Mouse (Mus musculus) heart, embryonic 12.5 days (tissue): ENCODE results near the gene Fam149b. TPM values are rescaled to one million over a fixed set of nuclear protein-coding genes. Genes with fewer than 3 reads are reported as not detected.
A peak's percentile ranks its signal among the peaks of the same experiment; 100 is the strongest.
"Not testable (repeated sequence)": the region's sequence is repeated elsewhere in the genome, so short reads cannot be mapped to it uniquely, and the experiment has no call there.

Experiments
- ATAC-seq: fragments of 200-750 bp; cut with Nextera tagmentation; 2 replicates; pipeline ENCODE4 v1.8.0; 2017; ENCODE audit warnings: moderate TSS enrichment, moderate library complexity; ENCODE audit not compliant: insufficient number of reproducible peaks, low FRiP score
- H3K27ac ChIP-seq: fragments of 300-500 bp; sonication (generic); 2 replicates; pipeline ENCODE4 v1.5.1; 2016; ENCODE audit warnings: mild to moderate bottlenecking, moderate library complexity; ENCODE audit not compliant: poor library complexity, severe bottlenecking
- H3K27me3 ChIP-seq: fragments of 300-500 bp; sonication (generic); replicated peaks from 2 replicates; pipeline ENCODE4 v1.6.1; 2016; ENCODE audit warnings: mild to moderate bottlenecking, moderate library complexity
- H3K36me3 ChIP-seq: fragments of 300-500 bp; sonication (generic); 2 replicates; pipeline ENCODE4 v1.6.1; 2016; ENCODE audit warnings: mild to moderate bottlenecking, moderate library complexity
- H3K4me1 ChIP-seq: fragments of 300-500 bp; sonication (generic); replicated peaks from 2 replicates; pipeline ENCODE4 v1.6.1; 2016; ENCODE audit warnings: mild to moderate bottlenecking
- H3K4me2 ChIP-seq: fragments of 300-500 bp; sonication (generic); 2 replicates; pipeline ENCODE4 v1.6.1; 2016; ENCODE audit warnings: mild to moderate bottlenecking, moderate library complexity
- H3K4me3 ChIP-seq: fragments of 300-500 bp; sonication (generic); 2 replicates; pipeline ENCODE4 v1.5.1; 2016; ENCODE audit warnings: mild to moderate bottlenecking
- H3K9ac ChIP-seq: fragments of 300-500 bp; sonication (generic); 2 replicates; pipeline ENCODE4 v1.6.1; 2016; ENCODE audit warnings: mild to moderate bottlenecking, moderate library complexity
- H3K9me3 ChIP-seq: fragments of 300-500 bp; sonication (generic); replicated peaks from 2 replicates; pipeline ENCODE4 v1.6.1; 2016; ENCODE audit warnings: mild to moderate bottlenecking, moderate library complexity
- WGBS: fragments of 180-500 bp; shearing (Covaris S2); methylation state at CpG from one replicate; pipeline ENCODE4 v1.1.7; 2016; 5-methylcytosine and 5-hydroxymethylcytosine counted together
- polyA plus RNA-seq: library from polyadenylated mRNA; unstranded; fragments of >200 nt; fragmentation: Nextera tagmentation; extraction: Ambion mirVana; gene quantifications from 2 replicates; pipeline ENCODE4 v1.2.1, GENCODE M21; 2016

Fam149b gene
- 25.7 and 29.2 TPM in 2 replicates for polyA plus RNA-seq

DNA sequence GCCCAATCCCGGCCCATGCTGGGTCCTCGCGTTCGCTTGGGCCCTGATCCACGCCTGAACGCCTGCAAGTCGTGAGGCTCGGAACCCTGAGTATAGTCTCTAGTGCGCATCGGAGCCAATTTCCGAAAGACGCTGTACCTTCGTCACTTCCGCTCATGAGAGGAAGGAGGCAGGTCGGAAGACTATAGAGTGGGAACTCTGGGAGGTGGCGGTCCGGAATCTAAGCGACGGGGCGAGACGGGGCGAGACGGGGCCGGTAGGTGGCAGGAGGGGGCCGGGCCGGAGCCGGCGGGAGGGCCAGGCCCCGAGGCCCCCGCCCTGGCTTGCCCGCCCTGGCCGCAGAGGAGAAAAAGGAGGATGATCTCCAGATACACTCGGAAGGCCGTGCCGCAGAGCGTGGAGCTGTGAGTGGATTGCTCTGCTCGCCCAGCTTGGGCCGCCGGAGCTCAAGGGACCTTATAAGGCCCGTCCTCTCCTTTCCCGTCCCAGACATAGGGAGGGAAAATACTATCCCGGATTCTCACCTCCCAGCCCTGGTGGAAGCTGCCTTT lies at the start of gene Fam149b, which contains the start of gene Ecd:
Gene Fam149b (plus strand): TSS at position 172 of the 551 bp plus-strand sequence.
Gene Ecd (minus strand): TSS at position 131 of the 551 bp plus-strand sequence.
- Histone ChIP-seq H3K9me3 (no peaks in the 10 kb centered on the region; the same call in 1 of the 2 replicates), H3K27ac (peak within 1 kb of the TSS; percentile 94), H3K4me2 (peak within 1 kb of the TSS; percentile 91), H3K27me3 (no peaks in the 10 kb centered on the region), H3K9ac (peak within 1 kb of the TSS; percentile 87), H3K36me3 (peaks cover 37% of the 10 kb centered on the region), H3K4me1 (peaks cover 13% of the 10 kb centered on the region), H3K4me3 (peak within 1 kb of the TSS; percentile 66)
- peak; percentile 98 for ATAC-seq
- under 1% methylated on average over 42 of the region's 42 CpGs for WGBS

- H3K4me3 ChIP-seq, H3K9me3 ChIP-seq, H3K27ac ChIP-seq, H3K9ac ChIP-seq, H3K4me2 ChIP-seq, ATAC-seq, H3K4me1 ChIP-seq, H3K27me3 ChIP-seq: not testable (repeated sequence)
- WGBS: 75% methylated on average over 2 of the region's 2 CpGs
- peaks cover 36% of the 10 kb centered on the region for H3K36me3 ChIP-seq
Measured at GRCm38 (mm10) chr14:20305085-20305484, 42.9 kb upstream of the Fam149b start.

DNA sequence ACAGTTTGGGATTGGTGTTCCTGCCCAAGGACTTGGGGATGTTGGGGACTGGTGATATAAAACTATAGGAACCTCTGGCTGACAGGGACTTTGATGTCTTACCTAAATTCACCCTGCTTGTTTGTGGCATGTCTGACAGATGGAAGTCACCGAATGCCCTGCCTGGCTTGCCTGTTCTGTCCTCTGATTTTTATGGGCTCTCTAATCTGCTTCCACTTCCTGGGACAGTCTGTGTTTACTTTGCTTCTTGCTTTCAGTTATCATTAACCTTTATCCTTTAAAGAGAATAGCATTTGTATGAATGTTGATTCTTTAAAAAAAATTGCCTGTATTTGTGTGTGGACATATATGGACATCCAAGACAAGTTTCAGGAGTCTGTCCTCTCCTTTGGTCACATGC lies 32.8 kb upstream of the Fam149b start:
- Histone ChIP-seq H3K4me3 (no peak overlapping the region), H3K4me1 (no peaks in the 10 kb centered on the region), H3K9me3 (no peaks in the 10 kb centered on the region), H3K4me2 (no peak overlapping the region), H3K27me3 (no peaks in the 10 kb centered on the region), H3K27ac (no peak overlapping the region), H3K9ac (no peak overlapping the region), H3K36me3 (peaks cover 55% of the 10 kb centered on the region)
- 76% methylated on average over 1 of the region's 1 CpGs for WGBS
- no peak for ATAC-seq

DNA sequence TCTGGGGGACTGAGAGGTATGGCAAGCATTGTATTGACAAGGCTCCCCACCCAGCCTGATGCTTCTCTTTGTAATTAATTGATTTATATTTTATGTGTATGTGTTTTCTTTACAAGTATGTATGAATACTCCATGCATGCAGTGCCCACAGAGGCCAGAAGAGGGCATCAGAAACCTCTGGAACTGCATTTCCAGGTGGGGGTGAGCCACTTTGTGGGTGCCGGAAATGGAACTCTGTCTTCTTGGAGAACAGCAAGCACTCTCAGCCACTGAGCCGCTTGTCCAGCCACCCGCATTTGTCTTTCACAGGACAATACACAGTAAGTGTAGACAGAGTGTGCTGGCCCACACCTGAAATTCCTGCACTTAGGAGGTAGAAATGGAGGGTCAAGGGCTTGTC lies 28.5 kb upstream of the Fam149b start:
- 83% methylated on average over 3 of the region's 3 CpGs for WGBS
- H3K9me3 ChIP-seq: no peaks in the 10 kb centered on the region
- no peak overlapping the region for H3K4me3 ChIP-seq
- H3K4me1 ChIP-seq: no peaks in the 10 kb centered on the region
- H3K36me3 ChIP-seq: peaks cover 60% of the 10 kb centered on the region
- no peak overlapping the region for H3K9ac ChIP-seq
- H3K27me3 ChIP-seq: no peaks in the 10 kb centered on the region
- no peak overlapping the region for H3K4me2 ChIP-seq
- no peak overlapping the region for H3K27ac ChIP-seq
- no peak for ATAC-seq

GRCm38 (mm10) chr14:20324196-20324595 lies 23.8 kb upstream of the Fam149b start:
- no peak for ATAC-seq
- Histone ChIP-seq H3K4me1 (no peaks in the 10 kb centered on the region), H3K27me3 (no peaks in the 10 kb centered on the region), H3K4me2 (no peak overlapping the region), H3K9ac (no peak overlapping the region), H3K4me3 (no peak overlapping the region), H3K9me3 (no peaks in the 10 kb centered on the region), H3K27ac (no peak overlapping the region), H3K36me3 (peaks cover 73% of the 10 kb centered on the region)
- 92% methylated on average over 9 of the region's 9 CpGs for WGBS

DNA sequence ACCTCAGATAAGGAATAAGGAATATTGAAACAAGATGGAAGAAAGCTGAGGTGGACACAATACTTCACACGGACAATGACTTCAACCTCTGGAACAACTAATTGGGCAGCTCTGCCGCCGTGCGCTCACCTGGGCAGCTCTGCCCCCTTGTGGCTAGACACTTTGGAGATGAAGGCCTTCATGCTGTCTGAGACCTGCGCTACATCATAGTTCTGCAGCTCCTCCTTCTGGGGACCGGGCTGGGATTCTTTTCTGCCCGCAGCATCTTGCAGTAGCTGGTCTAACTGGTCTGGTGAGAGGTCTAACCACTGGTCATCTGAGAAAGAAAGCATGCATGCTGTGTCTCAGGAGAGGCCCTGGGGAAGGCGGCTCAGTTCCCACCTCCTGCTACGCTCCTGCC lies 19.5 kb upstream of the Fam149b start:
- H3K9me3 ChIP-seq: no peaks in the 10 kb centered on the region
- H3K4me3 ChIP-seq: no peak overlapping the region
- no peaks in the 10 kb centered on the region for H3K27me3 ChIP-seq
- H3K4me2 ChIP-seq: no peak overlapping the region
- H3K27ac ChIP-seq: no peak overlapping the region
- 80% methylated on average over 9 of the region's 9 CpGs for WGBS
- H3K9ac ChIP-seq: no peak overlapping the region
- no peak for ATAC-seq
- no peaks in the 10 kb centered on the region for H3K4me1 ChIP-seq
- H3K36me3 ChIP-seq: peaks cover 75% of the 10 kb centered on the region

GRCm38 (mm10) chr14:20331316-20331715 lies 16.6 kb upstream of the Fam149b start:
- Histone ChIP-seq H3K36me3 (peaks cover 76% of the 10 kb centered on the region), H3K4me2 (no peak overlapping the region), H3K27ac (no peak overlapping the region), H3K4me1 (no peaks in the 10 kb centered on the region), H3K27me3 (no peaks in the 10 kb centered on the region), H3K9me3 (no peaks in the 10 kb centered on the region), H3K4me3 (no peak overlapping the region), H3K9ac (no peak overlapping the region)
- WGBS: 87% methylated on average over 4 of the region's 4 CpGs
- no peak for ATAC-seq

DNA sequence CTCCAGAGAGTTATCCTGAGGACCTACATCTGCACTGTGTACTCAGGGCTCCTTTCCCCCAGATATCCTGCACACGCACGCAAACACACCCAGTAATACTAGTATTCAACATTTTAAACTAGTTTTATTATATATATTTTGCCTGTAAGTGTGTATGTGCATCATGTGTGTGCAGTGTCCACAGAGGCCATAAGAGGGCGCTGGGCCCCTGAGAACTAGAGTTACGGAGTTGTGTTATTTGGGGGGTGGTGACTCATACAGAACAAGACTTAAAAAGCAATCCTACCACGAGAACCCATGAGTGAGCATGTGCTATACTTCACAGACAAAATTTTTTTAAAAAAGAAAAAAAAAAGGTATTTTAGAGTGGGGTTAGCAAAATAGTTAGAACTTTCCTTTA lies 8.5 kb upstream of the Fam149b start:
- Histone ChIP-seq H3K36me3 (peaks cover 61% of the 10 kb centered on the region), H3K27me3 (no peaks in the 10 kb centered on the region)
- 97% methylated on average over 5 of the region's 5 CpGs for WGBS

GRCm38 (mm10) chr14:20340149-20340548 lies 7.8 kb upstream of the Fam149b start:
- H3K9me3 ChIP-seq: 0 out of 2 replicates have a peak, but pooled peaks cover 3% of the 10 kb centered on the region
- no peak overlapping the region for H3K4me2 ChIP-seq
- no peak overlapping the region for H3K4me3 ChIP-seq
- H3K9ac ChIP-seq: no peak overlapping the region
- ATAC-seq: no peak
- H3K27ac ChIP-seq: no peak overlapping the region
- 83% methylated on average over 8 of the region's 8 CpGs for WGBS
- H3K36me3 ChIP-seq: peaks cover 61% of the 10 kb centered on the region
- H3K27me3 ChIP-seq: no peaks in the 10 kb centered on the region
- no peaks in the 10 kb centered on the region for H3K4me1 ChIP-seq

More for the DNA sequence above, 8.5 kb upstream of the Fam149b start:
- H3K9me3 ChIP-seq: 0 out of 2 replicates have a peak, but pooled peaks cover 3% of the 10 kb centered on the region
- no peak overlapping the region for H3K9ac ChIP-seq
- no peak overlapping the region for H3K27ac ChIP-seq
- ATAC-seq: no peak
- no peak overlapping the region for H3K4me3 ChIP-seq
- H3K4me1 ChIP-seq: no peaks in the 10 kb centered on the region
- H3K4me2 ChIP-seq: no peak overlapping the region

- WGBS: 74% methylated on average over 7 of the region's 7 CpGs
- Histone ChIP-seq H3K4me1 (no peaks in the 10 kb centered on the region), H3K4me2 (no peak overlapping the region), H3K36me3 (peaks cover 61% of the 10 kb centered on the region), H3K27ac (no peak overlapping the region), H3K9me3 (0 out of 2 replicates have a peak, but pooled peaks cover 3% of the 10 kb centered on the region), H3K4me3 (no peak overlapping the region), H3K9ac (no peak overlapping the region), H3K27me3 (no peaks in the 10 kb centered on the region)
- no peak for ATAC-seq
Measured at GRCm38 (mm10) chr14:20340866-20341265, 7.1 kb upstream of the Fam149b start.

DNA sequence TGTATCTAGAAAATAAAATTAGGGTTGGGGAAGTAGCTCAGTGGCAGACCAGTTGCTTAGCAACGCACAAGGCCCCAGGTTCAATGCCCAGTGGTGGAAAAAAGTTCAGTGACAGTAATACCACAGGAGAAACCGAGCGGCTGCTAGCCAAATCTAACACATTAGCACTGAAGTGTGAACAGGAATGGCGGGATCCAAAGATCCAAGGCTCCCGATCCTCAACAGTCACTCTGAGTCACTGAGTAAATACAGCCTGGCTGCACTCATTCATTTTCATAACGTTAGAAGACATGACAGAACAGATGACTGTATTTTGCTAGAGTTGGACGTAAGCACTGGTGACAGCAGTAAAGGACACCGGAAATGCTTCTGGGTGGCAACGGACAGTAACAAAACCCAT lies 2.1 kb upstream of the Fam149b start:
- Histone ChIP-seq H3K9ac (no peak overlapping the region), H3K4me2 (no peak overlapping the region), H3K27ac (no peak overlapping the region), H3K4me1 (peaks cover 13% of the 10 kb centered on the region), H3K36me3 (peaks cover 39% of the 10 kb centered on the region), H3K4me3 (no peak overlapping the region), H3K27me3 (no peaks in the 10 kb centered on the region), H3K9me3 (no peaks in the 10 kb centered on the region)
- ATAC-seq: no peak
- 90% methylated on average over 9 of the region's 9 CpGs for WGBS
